ENCODE assay signal across 8 mouse cellular contexts in genomic region chr16:14291223-14291622, GRCm38 (mm10). TPM values are rescaled to one million over a fixed set of nuclear protein-coding genes. Genes with fewer than 3 reads are reported as not detected.
DNase-seq lines count a peak whose midpoint lies in the region; ATAC-seq lines count a peak whose summit lies in the region.

Myh11 (minus strand) TSS chr16:14291372.

- peaks cover 19% of the 10 kb centered on the region for H3K4me1 ChIP-seq in forebrain, embryonic 15.5 days

- H3K27me3 ChIP-seq in forebrain, embryonic 15.5 days, result no peaks in the 10 kb centered on the region; the same call in 1 of the 2 replicates

- H3K4me2 ChIP-seq in forebrain, embryonic 15.5 days (replicated peaks), result peak within 1 kb of the TSS; percentile 50

- no peak within 1 kb of the TSS for H3K9ac ChIP-seq in forebrain, embryonic 15.5 days (replicated peaks)

- H3K27ac ChIP-seq in forebrain, embryonic 15.5 days (replicated peaks), result no peak within 1 kb of the TSS

- no peaks in the 10 kb centered on the region for H3K36me3 ChIP-seq in forebrain, embryonic 15.5 days

- ATAC-seq in forebrain, embryonic 15.5 days (replicated peaks), result no peak
- ATAC-seq in activated CD4-positive, CD25-positive, alpha-beta regulatory T cell, adult 4 months, result no peak

- 3% methylated on average over 16 of the region's 16 CpGs for WGBS in forebrain, embryonic 15.5 days

- intact Hi-C loops in left cerebral cortex, postnatal 4 days (cut with DNase I), result no loop called here

- no peaks in the 10 kb centered on the region for H3K9me3 ChIP-seq in forebrain, embryonic 15.5 days

- H3K4me3 ChIP-seq in forebrain, embryonic 15.5 days, result peak within 1 kb of the TSS; percentile 31

- DNase-seq in WW6 (ENCODE audit: low read depth, low spot score), result peak; percentile 73
- peak; percentile 21 to 40 for DNase-seq in cerebellum, adult 18-20 months
- peak; percentile 90 for DNase-seq in heart, postnatal 4 days
- peak; percentile 75 for DNase-seq in left cerebral cortex, postnatal 4 days
- DNase-seq in mesoderm, embryonic 11.5 days (ENCODE audit: low read depth, low spot score), result peak; percentile 70
- DNase-seq in spleen, adult 12 weeks (ENCODE audit: low spot score), result peak; percentile 17

RNA-seq across cellular contexts. Expression of gene Myh11, which starts in this region (rescaled TPM):
- polyA plus RNA-seq in forebrain, embryonic 15.5 days (2015; fragmentation: Nextera tagmentation; extraction: Ambion mirVana), result 0.25 and 0.28 TPM in 2 replicates
- total RNA-seq in heart, postnatal 4 days (2021), result 10 to 100 TPM; 14.0 to 17.0 TPM
- total RNA-seq in left cerebral cortex, postnatal 4 days (2021), result 1 to 10 TPM; 1.6 to 2.0 TPM
- not detected for polyA plus RNA-seq in activated CD4-positive, CD25-positive, alpha-beta regulatory T cell, adult 4 months (2017; shearing (Covaris generic))

Comparison
In these comparisons a context has a peak if more than half of its experiments do, and no peak if none do; other contexts are left out.
1. RNA of gene Myh11 (total RNA-seq): 14.0 to 17.0 TPM in heart, postnatal 4 days; 1.6 to 2.0 TPM in left cerebral cortex, postnatal 4 days; every median in the first group is over 4 times any median in the second.
2. DNase-seq: peak in every context shown above with its lines; median percentile 90 in heart, postnatal 4 days; 75 in left cerebral cortex, postnatal 4 days; 73 in WW6; 70 in mesoderm, embryonic 11.5 days; 30 in cerebellum, adult 18-20 months; 17 in spleen, adult 12 weeks.